Mouse (Mus musculus): Measurements from ENCODE around the gene Ssh1.

DNA sequence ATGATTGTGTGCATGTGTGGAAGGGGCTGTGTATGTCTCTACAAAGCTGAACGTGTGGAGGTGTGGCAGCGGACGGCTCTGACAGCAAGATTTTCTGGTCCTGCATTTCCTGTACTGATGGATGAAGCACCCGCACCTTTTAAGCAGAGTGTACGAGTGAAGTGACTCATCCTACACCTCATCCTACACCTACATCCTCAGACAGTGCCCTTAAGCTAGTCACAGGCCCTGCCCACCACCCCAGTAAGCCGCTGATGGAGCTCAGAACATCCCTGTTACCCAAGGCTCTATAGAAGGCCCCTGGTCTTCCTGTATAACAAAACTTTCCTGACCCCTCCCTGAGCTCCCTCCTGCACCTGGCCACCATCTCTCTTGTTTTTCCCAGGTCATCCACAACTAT is 30.7 kb upstream of the Ssh1 start:
- TF ChIP-seq GATA1 (IDR thresholded peaks at IDR 0.05; ENCODE audit: borderline replicate concordance, low read length) (no peak), FLI1 (IDR thresholded peaks at IDR 0.05; ENCODE audit: low read length) (no peak)

Measured in megakaryocyte, embryonic 14.5 days (primary cell).